Mouse (Mus musculus): ENCODE results near the gene Add2.

Add2 gene

DNA sequence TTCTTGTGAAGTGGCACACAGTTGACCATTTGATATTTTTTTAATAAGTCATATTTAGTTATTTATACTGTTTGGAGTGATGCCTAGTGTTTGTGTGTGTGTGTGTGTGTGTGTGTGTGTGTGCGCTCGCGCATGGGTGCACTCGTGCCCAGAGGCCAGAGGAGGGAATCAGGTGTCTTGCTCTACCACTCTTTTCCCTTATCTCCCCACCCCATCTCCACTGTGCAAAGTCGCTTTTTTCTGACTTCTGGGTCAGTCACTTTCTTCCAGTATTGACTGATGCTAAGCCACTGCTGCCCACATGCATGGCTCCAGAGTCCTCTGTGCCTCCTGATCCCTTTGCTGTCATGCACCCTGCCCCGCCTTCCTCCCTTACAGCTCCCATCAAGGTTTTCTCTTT is 112.8 kb downstream of the Add2 start:
- no peak for DNase-seq (ENCODE audit: low spot score)

DNA sequence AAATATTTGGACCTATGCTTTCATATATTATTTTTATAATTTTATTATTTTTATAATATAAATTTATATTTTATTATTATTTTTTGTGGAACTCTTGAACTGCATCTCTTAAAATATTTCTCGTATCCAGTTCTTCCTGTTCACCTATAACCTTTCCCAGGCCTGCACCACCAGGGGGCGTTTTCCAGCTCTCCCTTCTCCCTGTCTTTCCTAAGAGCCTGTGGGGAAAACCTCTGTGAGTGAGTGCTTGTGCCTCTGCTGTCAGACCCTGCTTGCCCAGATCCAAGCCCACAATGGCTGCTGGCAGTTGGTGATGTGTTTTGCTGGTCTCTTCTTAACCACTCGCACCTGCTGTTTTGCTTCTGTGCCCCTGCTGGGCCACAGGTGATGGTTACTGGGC is 113.3 kb downstream of the Add2 start:
- peak; percentile 27 for DNase-seq (ENCODE audit: low spot score)

DNA sequence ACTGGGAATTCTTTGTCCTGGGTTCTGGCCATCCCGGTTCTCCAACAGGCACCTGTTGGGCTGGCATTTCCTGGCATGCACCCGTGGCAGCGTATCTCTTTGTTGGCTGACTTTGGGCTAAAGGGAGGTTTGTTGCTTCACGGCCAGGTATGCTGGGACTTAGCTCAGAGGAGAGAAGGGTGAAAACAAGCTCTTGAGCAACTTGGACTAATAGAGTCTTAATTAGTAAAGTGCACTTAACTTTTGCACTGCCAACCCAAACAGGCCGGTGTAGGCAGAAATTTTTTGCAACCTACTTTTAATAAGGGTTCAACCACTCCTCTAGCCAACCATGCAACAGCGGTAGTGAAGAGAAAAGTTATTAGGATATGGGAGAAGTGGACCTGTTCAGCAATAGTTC is 116.5 kb downstream of the Add2 start:
- DNase-seq (ENCODE audit: low spot score), result no peak

DNA sequence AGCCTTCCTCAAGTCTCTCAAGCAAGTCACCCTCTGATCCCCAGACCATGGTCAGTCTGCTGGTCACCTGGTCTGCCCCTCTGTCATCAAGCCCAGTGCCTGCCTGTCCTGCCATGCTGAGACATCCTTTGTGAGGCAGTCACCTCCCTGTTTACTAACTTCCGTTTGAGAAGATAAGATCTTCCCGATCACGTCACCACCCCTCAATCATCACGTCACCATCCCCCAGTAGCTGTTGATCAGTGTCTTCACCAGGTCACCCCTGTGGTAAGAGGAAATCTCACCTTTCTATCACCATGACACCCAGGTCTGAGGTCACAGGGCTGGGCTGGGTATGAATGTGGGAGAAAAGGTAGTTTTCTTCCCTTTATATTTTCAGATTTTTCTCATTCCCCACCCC is 120.0 kb downstream of the Add2 start:
- no peak for DNase-seq (ENCODE audit: low spot score)

DNA sequence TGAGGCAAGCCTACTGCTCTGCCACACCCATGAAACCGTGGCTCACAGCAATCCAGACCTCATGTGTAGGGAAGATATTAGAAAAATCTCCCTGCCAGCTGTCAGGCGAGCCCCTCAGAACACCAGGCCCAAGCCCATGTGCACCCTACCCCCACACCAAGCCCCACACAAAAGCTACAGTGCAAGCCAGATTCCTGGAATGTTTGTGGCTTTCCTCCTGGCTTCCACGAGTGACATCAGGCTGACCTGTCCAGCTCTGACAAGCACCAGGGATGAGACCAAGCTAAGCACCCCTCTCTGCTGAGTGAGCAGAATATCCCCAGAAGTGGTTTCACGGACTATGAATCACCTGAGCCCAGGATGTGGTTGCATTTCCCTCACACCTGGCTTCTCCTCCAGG is 120.5 kb downstream of the Add2 start:
- DNase-seq (ENCODE audit: low spot score), result no peak

DNA sequence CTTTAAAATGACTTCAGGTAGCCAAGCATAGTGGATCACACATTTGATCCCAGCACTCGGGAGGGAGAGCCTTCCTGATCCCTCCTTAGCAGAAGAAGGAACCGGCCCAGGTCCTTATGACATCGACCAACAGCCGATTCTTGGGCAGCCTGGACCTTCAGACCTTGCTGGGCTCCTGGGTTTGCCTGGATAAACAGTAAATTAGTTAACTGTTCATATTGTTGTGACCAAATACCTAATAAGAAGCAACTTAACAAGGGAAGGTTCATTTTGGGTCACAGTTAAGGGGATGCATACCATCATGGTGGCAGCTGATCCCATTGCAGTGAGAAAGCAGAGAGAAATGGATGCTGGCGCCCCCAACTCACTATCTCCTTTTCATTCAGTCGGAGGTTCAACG is 124.2 kb downstream of the Add2 start:
- DNase-seq (ENCODE audit: low spot score), result no peak

DNA sequence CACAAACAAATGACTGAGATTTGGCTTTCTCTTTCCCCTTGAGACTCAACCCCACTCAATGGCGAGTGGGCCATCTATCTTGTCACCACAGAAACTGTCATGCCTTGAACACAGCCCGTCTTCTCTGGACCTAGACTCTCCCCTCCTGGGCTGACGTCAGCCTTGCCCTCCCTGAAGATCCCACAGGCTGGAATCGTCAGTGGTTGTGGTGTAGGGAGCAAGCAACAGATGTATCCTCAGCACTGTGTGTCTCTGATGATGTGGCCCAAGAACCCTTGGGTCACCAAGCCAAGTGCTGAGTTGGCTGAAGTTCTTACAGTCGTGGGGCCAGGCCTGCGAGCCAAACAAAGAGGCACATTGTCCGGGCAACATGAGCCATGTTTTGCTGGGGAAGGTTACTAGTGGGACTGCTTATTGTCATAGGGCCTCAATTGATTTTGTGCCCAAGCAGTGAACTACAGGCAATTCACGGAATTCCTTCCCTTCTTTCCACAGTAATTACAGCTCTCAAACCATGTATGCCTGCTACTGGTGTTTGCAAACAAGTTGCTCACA is 125.0 kb downstream of the Add2 start:
- DNase-seq (ENCODE audit: low spot score), result no peak

DNA sequence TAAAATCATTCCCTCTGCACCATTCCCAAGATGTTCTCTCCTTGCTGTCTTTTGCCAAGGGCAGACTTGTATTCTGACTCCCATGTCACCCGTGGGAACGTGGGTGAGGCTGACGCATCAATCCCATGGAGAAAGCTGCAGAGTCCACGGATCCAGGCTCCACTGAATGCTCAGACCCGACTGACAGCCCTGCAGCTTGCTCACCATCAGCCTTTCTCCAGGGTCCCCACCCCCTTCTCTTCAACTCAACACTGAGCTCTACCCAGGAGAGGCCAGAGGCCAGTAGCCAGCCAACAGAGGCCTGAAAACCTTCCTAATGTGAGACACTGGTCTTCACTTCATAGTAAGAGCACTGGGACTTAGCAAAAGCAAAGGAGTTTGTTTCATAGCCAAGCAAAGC is 125.5 kb downstream of the Add2 start:
- DNase-seq (ENCODE audit: low spot score), result no peak

DNA sequence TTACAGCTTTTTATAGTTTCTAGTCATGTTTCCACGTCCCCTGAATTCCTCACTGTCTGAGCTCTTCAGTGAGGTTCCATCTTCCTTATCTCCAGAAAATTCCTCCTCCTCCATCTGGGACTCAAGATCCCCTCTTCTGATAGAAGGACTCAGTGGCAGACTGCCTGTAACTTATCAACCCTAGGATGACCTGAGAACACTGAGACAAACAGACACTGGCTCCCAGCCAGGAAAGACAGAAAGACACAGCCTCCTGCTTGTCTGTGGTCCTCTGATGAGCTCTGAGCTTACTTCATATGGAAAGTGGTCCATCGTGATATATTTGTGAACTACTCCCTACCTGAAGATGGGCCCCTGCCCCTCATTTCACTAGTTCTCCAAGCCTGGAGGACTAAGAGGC is 126.0 kb downstream of the Add2 start:
- no peak for DNase-seq (ENCODE audit: low spot score)

DNA sequence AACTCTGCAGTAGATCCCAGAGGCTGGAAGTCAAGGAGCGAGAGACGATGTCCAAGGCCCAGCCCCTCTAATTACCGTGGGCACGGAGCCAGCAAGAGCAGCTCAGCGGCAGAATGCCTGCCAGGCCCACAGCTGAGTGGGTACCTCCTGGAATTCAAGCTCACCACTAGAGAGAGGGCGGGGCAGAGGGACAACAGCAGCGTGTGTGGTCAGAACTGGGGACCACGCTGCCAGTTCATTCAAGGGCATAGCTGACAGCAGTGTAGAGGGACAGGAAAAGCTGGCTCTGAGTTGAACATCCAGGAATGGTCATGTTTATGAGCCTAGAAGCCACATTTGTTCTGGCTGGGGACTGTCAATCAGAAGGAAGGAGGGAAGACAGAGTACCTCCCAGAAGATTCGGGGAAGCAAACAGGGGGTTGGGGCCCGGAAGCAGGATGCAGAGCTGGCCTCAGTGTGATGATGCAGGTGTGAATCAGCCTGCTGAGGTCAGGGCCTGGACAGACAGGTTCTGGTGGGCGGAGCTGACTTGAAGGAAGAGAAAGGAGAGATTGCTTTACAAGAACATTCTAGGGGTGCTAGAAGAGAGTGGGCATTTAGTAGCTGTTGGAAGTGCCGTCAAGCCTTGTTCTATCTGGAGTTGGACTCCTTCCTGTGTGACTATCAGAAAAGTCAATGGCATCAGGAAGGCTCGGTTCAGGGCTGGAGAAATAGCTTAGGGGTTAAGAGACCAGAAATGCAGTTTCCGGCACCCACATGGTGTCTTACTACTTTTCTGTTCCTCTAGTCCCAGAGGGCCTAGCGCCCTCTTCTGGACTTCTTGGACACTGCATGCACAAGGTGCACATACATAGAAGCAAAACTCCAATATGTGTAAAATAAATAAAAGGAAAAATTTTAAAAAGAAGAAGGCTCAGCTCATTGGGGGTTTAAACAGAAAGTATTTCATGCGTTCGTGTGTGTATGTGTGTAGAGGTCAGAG is 129.1 kb downstream of the Add2 start:
- no peak for DNase-seq (ENCODE audit: low spot score)

DNA sequence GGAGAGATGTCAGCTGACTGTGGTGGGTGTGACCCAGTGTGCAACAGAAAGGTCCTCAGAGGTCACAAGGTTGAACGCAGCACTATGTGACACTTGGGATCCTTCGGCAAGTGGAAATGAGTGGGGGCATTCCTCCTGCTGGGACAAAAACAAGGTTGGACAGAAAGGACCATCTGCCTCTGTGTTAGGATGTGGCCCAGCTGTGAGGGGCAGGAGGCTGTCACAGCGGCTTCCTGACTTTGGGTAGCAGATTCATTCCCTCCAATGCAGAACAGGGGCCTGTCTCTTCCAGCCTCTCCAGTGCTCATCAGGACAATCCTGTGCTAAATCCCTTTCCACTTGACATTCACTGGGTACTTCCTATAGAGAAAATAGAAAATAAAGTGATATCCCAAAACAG is 132.4 kb downstream of the Add2 start:
- no peak for DNase-seq (ENCODE audit: low spot score)

DNA sequence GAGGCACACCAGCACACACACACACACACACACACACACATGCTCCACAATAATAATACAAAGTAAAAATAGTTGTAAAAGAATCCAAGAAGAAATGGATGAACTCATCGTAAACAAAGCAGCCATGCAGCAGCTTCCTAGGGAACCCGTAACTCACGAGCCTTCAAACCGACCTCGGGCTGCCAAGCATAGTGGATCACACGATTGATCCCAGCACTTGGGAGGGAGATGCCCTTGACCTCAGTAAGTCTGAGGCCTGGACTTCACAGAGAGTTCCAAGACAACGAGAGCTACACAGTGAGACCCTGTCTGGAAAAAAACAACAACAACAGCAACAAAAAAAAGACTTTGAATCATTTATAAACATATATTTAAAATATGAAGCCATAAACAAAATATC is 133.1 kb downstream of the Add2 start:
- DNase-seq (ENCODE audit: low spot score), result no peak

DNA sequence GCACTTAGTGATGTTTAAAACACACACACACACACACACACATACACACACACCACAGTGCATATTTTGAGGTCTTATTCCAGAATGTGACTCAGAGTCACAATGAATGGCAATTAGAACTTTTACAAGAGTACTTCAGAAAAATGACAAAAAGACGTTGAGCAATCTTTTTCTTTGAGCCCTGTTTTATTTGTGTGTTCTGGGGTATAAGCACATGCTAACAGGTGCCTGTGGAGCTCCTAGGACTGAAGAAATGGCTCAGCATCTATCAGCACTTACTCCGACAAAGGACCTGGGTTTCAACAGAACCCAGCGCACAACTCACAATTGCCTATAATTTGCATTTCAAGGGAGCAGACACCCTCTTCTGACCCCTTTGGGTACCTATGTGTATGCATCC is 135.5 kb downstream of the Add2 start:
- DNase-seq (ENCODE audit: low spot score), result no peak

DNA sequence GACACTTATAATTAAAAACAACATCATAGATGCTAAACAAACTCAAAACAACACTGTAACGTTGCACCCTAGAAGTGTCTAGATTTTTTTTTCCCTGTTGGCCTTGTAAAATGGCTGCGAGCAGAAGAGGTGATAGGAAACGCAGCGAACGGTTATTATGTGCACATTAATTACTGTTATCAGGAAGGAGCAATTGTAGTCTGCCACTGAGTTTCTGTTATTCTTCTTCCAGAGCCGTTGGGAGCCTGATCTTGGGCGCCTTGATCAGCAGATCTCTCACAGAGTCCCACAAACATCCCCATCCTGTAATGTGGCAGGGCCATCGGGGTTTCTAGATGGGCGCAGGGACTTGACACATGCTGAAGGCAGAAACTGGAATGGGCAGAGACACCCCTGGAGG is 137.9 kb downstream of the Add2 start:
- DNase-seq (ENCODE audit: low spot score), result no peak

DNA sequence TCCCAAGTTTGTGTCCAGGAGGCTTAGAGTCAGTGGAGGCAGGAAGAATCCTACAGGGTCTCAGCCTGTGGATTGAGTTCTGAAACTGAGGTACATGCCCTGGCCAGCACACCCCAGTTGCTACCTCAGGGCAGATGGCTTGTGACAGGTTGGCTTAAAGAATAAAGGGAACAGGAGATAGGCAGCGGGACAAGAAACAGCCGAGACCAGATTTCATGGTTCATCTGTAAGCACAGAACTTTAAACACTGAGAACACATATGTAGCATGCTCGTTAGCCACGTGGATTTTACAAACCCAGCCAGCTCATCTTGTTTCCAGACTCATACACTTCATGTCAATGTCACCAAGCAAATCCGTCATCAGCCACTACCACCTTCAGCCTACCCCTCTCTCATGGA is 139.4 kb downstream of the Add2 start:
- no peak for DNase-seq (ENCODE audit: low spot score)

DNA sequence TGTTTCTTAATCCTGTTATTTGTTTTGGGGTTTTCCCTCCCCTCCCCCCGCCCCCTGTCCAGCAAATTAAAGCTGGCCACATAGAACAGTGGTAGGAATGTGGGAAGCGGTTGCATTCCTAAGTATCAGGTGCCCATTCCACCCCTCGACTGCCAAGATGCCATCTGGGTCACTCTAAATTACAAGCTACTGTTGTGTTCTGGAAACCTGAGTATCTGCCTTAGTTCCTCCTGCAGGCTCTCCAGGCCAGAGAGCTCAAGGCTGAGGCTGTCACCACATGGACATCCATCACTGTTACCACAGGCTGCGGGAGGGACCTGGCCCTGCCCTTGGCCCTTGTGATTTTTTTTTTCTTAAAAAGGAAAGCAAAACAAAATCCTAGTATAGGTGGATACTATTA is 140.7 kb downstream of the Add2 start:
- no peak for DNase-seq (ENCODE audit: low spot score)

Data from MN1 (cell line).